Mouse (Mus musculus) cortical plate, adult 2 months (tissue): ENCODE measurements around the gene Arid1b.

Source experiments
- CTCF ChIP-seq: fragments of 200-500 bp; IDR thresholded peaks from 2 replicates; pipeline ENCODE4 v1.5.1; 2011; ENCODE audit warnings: mild to moderate bottlenecking, control low read depth, low read length; ENCODE audit not compliant: insufficient read depth; ENCODE audit errors: extremely low read depth
- POLR2A ChIP-seq: fragments of 200-500 bp; IDR thresholded peaks from 2 replicates; pipeline ENCODE4 v1.6.1; 2011; ENCODE audit warnings: mild to moderate bottlenecking, low read length, control low read depth; ENCODE audit not compliant: insufficient read depth; ENCODE audit errors: extremely low read depth

- no peak for TF ChIP-seq POLR2A
- TF ChIP-seq CTCF = no peak
Measured at GRCm38 (mm10) chr17:4995561-4996051, 1.5 kb downstream of the Arid1b start.
